Mouse (Mus musculus) duodenum, adult 2 months (tissue): ENCODE data around the gene Mboat7. TPM values are rescaled to one million over a fixed set of nuclear protein-coding genes. Genes with fewer than 3 reads are reported as not detected.

Source experiments
- polyA plus RNA-seq: library from polyadenylated mRNA; depleted of rRNA; stranded (reverse); fragments of >200 nt; gene quantifications from 2 replicates; pipeline ENCODE4 v1.2.3, GENCODE M21; 2012; ENCODE audit warnings: low replicate concordance; rRNA removed

The Mboat7 gene
- polyA plus RNA-seq: 53.2 and 59.5 TPM in 2 replicates

GRCm38 (mm10) chr7:3692987-3693808 is at the start of gene Mboat7:
Mboat7 (minus strand) TSS chr7:3693523.

GRCm38 (mm10) chr7:3720268-3720667 is 26.9 kb upstream of the Mboat7 start, which contains the start of gene Pirb:
Pirb (minus strand) TSS chr7:3720391.

DNA sequence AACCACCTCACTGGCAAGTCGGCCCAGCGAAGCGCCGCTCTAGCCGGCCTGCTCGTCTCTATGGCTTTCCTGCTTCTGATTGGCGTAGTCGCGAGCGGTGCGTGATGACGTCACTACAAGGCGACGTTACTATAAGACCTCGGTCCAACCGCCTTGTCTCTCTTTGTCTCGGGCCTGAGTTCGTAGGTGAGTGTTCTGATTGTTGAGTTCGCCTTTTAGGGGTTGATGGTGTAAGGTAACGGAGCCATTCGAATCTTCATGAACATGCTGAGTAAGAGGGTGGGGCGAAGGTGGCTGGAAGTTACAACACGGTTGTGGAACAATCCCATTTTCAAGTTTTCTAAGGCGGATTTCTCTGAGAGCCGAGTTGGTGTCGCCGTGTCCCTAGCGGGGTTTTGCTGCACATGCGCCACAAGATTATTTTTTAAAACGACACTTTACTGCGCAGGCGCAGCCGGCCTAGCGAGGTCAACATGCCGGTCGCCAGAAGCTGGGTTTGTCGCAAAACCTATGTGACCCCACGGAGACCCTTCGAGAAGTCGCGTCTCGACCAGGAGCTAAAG is 10.6 kb upstream of the Mboat7 start, which contains the start of gene Rps9:
Gene Rps9, plus strand, starts transcription at position 115 of the 563 bp plus-strand sequence.

GRCm38 (mm10) chr7:3692382-3692986 is 839 bp downstream of the Mboat7 start, which contains the start of gene Tsen34:
Tsen34 (plus strand) TSS chr7:3692863.

DNA sequence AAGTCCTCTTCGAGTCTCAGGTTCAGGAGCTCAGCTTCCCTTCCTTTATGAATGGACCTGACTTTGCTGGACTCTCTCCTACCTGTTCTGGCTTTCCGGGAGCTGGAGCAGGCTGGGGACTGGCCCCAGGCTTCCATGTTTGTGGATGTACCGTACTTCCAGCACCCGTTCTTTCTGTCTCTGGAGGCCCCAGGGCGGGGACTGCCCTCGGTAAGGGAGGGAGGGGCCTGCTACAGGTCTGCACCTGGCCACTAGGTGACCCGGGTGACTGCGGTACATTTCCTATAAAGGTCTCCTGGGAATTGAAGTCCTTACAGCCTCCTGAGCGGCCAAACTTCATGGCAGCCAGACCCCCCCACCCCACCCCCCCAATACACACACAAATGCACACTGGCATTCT is 16.0 kb downstream of the Mboat7 start, which contains the start of gene Tmc4:
Gene Tmc4, minus strand, starts transcription at position 212 of the 400 bp plus-strand sequence.

GRCm38 (mm10) chr7:3665215-3666114 is 27.9 kb downstream of the Mboat7 start, which contains the start of gene Leng1:
Leng1 (minus strand) TSS chr7:3665840.

GRCm38 (mm10) chr7:3644672-3645487 is 48.4 kb downstream of the Mboat7 start, which contains the start of gene Cnot3:
Cnot3 (plus strand) TSS chr7:3645268.

DNA sequence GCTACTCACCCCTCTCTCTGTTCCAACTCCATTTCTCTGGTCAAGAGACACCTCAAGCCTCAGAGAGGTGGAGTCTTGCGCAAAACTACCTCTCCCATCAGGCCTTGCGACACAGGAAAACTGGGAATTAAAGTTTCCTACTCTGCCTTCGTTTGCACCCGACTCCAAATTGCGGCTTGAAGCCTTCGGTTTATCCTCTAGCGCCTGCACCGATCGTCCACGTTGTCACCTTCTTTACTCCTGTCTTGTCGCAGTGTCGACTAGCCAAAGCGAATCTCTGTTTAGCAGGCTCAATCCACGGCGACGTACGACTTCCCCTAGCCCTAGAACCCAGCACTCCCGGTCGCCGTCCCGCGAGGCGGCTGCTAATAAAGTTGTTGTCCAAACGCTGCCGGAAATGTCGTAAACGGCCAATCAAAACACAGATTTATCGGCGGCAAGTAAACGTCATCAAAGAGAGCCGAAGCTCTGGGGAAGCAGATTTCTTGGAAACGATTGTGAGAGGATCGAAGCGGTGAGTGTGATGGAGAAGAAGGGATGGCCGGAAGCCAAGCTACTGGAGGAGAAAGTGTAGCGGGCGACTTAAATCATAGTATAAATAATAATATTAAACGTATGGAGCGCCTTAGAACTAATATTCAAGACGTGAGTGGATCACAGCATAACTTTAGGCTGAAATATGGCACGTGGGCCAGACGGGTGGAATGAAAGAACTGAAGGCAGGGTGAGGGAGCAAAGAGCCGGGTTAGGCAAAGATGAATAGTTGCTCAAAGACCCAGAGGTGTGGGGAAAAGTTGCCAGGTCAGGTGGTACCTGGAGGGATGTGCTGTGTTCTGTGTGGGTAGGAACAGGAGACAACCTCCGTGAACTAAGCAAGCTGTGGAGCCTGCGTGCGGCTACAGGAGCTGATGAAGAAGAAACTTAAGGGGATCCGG is 63.5 kb downstream of the Mboat7 start, which contains the start of the genes Tfpt and Prpf31:
Gene Tfpt, minus strand, starts transcription at position 387 of the 935 bp plus-strand sequence.
Gene Prpf31, plus strand, starts transcription at position 443 of the 935 bp plus-strand sequence.

Other genes with a start within 250 kb of the Mboat7 start
- gene Tarm1, start 190.9 kb downstream of the Mboat7 start, polyA plus RNA-seq: not detected in 2 replicates
- gene Oscar, start 77.4 kb downstream of the Mboat7 start, polyA plus RNA-seq: 0.26 TPM in 1 of 2 replicates, not detected in the other
- 287 and 393 TPM in 2 replicates for gene Ndufa3, start 76.2 kb downstream of the Mboat7 start, polyA plus RNA-seq
- 3.6 and 7.9 TPM in 2 replicates for gene Tfpt, start 63.6 kb downstream of the Mboat7 start, polyA plus RNA-seq
- 12.2 and 16.7 TPM in 2 replicates for gene Prpf31, start 63.5 kb downstream of the Mboat7 start, polyA plus RNA-seq
- gene Cnot3, start 48.3 kb downstream of the Mboat7 start, polyA plus RNA-seq: 87.7 and 89.5 TPM in 2 replicates
- 2.2 and 2.7 TPM in 2 replicates for gene Leng1, start 27.7 kb downstream of the Mboat7 start, polyA plus RNA-seq
- 201 and 223 TPM in 2 replicates for gene Tmc4, start 16.0 kb downstream of the Mboat7 start, polyA plus RNA-seq
- gene Tsen34, start 660 bp downstream of the Mboat7 start, polyA plus RNA-seq: 92.9 and 131 TPM in 2 replicates
- 322 and 616 TPM in 2 replicates for gene Rps9, start 10.5 kb upstream of the Mboat7 start, polyA plus RNA-seq
- gene Pirb, start 26.9 kb upstream of the Mboat7 start, polyA plus RNA-seq: 3.8 and 4.1 TPM in 2 replicates
- 0.07 TPM in 1 of 2 replicates, not detected in the other for gene Gm15448, start 132.2 kb upstream of the Mboat7 start, polyA plus RNA-seq
- gene Pira2, start 151.5 kb upstream of the Mboat7 start, polyA plus RNA-seq: 0.16 and 0.31 TPM in 2 replicates
- gene Gm14548, start 204.6 kb upstream of the Mboat7 start, polyA plus RNA-seq: 0.43 TPM in 1 of 2 replicates, not detected in the other
- gene Lilra6, start 222.0 kb upstream of the Mboat7 start, polyA plus RNA-seq: 0.34 and 1.3 TPM in 2 replicates